Mouse (Mus musculus) lung, embryonic 15.5 days (tissue): ENCODE results near the gene Csnk1e. TPM values are rescaled to one million over a fixed set of nuclear protein-coding genes. Genes with fewer than 3 reads are reported as not detected.

Experiments used
- ATAC-seq: fragments of 200-750 bp; cut with Nextera tagmentation; 2 replicates; pipeline ENCODE4 v1.8.0; 2017; ENCODE audit warnings: moderate number of reproducible peaks, borderline replicate concordance; ENCODE audit not compliant: low FRiP score, low TSS enrichment; ENCODE audit errors: extremely low read depth
- H3K27ac ChIP-seq: fragments of 300-500 bp; sonication (generic); 2 replicates; pipeline ENCODE4 v1.5.1; 2015; ENCODE audit warnings: moderate library complexity, mild to moderate bottlenecking, inconsistent platforms
- H3K27me3 ChIP-seq: fragments of 300-500 bp; sonication (generic); 2 replicates; pipeline ENCODE4 v1.6.1; 2015; ENCODE audit warnings: inconsistent platforms
- H3K36me3 ChIP-seq: fragments of 300-500 bp; sonication (generic); 2 replicates; pipeline ENCODE4 v1.6.1; 2015; ENCODE audit warnings: inconsistent platforms
- H3K4me1 ChIP-seq: fragments of 300-500 bp; sonication (generic); 2 replicates; pipeline ENCODE4 v1.6.1; 2015; ENCODE audit warnings: inconsistent platforms
- H3K4me2 ChIP-seq: fragments of 300-500 bp; sonication (generic); 2 replicates; pipeline ENCODE4 v1.6.1; 2015; ENCODE audit warnings: inconsistent platforms, mild to moderate bottlenecking, moderate library complexity
- H3K4me3 ChIP-seq: fragments of 300-500 bp; sonication (generic); 2 replicates; pipeline ENCODE4 v1.5.1; 2015; ENCODE audit warnings: mild to moderate bottlenecking, inconsistent platforms
- H3K9ac ChIP-seq: fragments of 300-500 bp; sonication (generic); 2 replicates; pipeline ENCODE4 v1.6.1; 2015; ENCODE audit warnings: inconsistent platforms
- H3K9me3 ChIP-seq: fragments of 300-500 bp; sonication (generic); 2 replicates; pipeline ENCODE4 v1.6.1; 2016; ENCODE audit warnings: inconsistent platforms
- WGBS: fragments of 180-500 bp; shearing (Covaris S2); methylation state at CpG from one replicate; pipeline ENCODE4 v1.1.7; 2015; 5-methylcytosine and 5-hydroxymethylcytosine counted together
- microRNA counts: library from miRNA; unstranded; fragments of <30 nt; microRNA quantifications from one replicate; lab custom pipeline; 2016
- microRNA-seq: library from miRNA; unstranded; fragments of <30 nt; microRNA quantifications from one replicate; pipeline ENCODE4, GENCODE M21; 2016
- polyA plus RNA-seq: library from polyadenylated mRNA; unstranded; fragments of >200 nt; fragmentation: Nextera tagmentation; extraction: Ambion mirVana; gene quantifications from 2 replicates; pipeline ENCODE4 v1.2.1, GENCODE M21; 2015

Csnk1e gene
- polyA plus RNA-seq, 1 experiment from 2014 or later: 97.2 TPM

GRCm38 (mm10) chr15:79368861-79369440 lies 86.4 kb downstream of the Csnk1e start:
- peak overlapping the region; percentile 23 for H3K4me2 ChIP-seq
- no peaks in the 10 kb centered on the region for H3K27me3 ChIP-seq
- peaks cover 32% of the 10 kb centered on the region for H3K4me1 ChIP-seq
- peaks cover 53% of the 10 kb centered on the region for H3K36me3 ChIP-seq
- peak overlapping the region; percentile 2; the same call in 1 of the 2 replicates for H3K9ac ChIP-seq
- WGBS: 44% methylated on average over 8 of the region's 8 CpGs
- H3K27ac ChIP-seq: peak overlapping the region; percentile 91
- no peak overlapping the region for H3K4me3 ChIP-seq
- no peaks in the 10 kb centered on the region for H3K9me3 ChIP-seq
- ATAC-seq: peak; percentile 10; the same call in 1 of the 2 replicates

DNA sequence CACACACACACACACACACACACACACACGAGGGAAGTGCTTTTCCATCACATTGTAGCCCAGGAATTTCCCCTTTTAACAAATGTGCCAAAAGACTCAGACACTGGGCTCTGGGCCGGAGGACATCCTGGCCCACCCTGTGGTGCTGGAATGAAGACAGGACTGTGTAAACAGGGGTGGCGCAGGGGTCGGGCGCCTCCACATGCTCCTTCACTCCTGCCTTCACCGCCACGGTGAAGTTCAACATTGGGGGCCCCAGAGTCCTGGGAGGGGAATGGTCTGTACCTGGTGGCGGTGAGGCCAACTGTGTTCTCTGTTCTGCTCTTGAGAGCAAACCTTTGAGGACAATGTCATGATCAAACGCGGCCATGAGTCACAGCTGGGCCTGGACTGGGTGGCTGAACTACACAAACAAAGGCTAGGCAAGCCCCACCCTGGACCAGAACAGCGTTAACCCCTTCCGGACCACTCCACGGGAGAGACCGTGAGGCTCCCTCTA lies 87.0 kb downstream of the Csnk1e start:
- Histone ChIP-seq H3K27ac (peak overlapping the region; percentile 91), H3K4me2 (peak overlapping the region; percentile 23), H3K36me3 (peaks cover 52% of the 10 kb centered on the region), H3K27me3 (no peaks in the 10 kb centered on the region), H3K4me3 (no peak overlapping the region), H3K4me1 (peaks cover 32% of the 10 kb centered on the region), H3K9me3 (no peaks in the 10 kb centered on the region), H3K9ac (peak overlapping the region; percentile 2; the same call in 1 of the 2 replicates)
- ATAC-seq: peak; percentile 87
- WGBS: 11% methylated on average over 14 of the region's 14 CpGs

MicroRNA genes within 50 kb of the gene (microRNA counts, 519-probe panel; counts per million panel counts)
- microRNA mmu-miR-1943 (lab: Ali Mortazavi, UCI): 2,510 counts per million, percentile 52 among the panel's probes with 10 or more counts

Small RNAs within 50 kb of the gene (microRNA-seq; reads per million reads assigned to microRNA genes)
- gene Gm44302 (not detected), gene Mir1943 (2.8 reads per million, percentile 10 among the genes with 10 or more reads in this experiment)

Other genes starting within 250 kb of the Csnk1e start
- 35.1 and 42.8 TPM in 2 replicates for gene Pick1, start 226.4 kb downstream of the Csnk1e start, polyA plus RNA-seq
- gene Gm49486, start 226.2 kb downstream of the Csnk1e start, polyA plus RNA-seq: 0.31 and 0.46 TPM in 2 replicates
- 0.21 and 0.24 TPM in 2 replicates for gene Slc16a8, start 200.8 kb downstream of the Csnk1e start, polyA plus RNA-seq
- 3.1 and 4.4 TPM in 2 replicates for gene Baiap2l2, start 170.0 kb downstream of the Csnk1e start, polyA plus RNA-seq
- gene Pla2g6, start 127.2 kb downstream of the Csnk1e start, polyA plus RNA-seq: 19.1 and 20.2 TPM in 2 replicates
- 4.8 and 5.3 TPM in 2 replicates for gene Maff, start 108.9 kb downstream of the Csnk1e start, polyA plus RNA-seq
- 76.4 and 76.5 TPM in 2 replicates for gene Tmem184b, start 52.0 kb downstream of the Csnk1e start, polyA plus RNA-seq
- gene Kcnj4, start 49.7 kb upstream of the Csnk1e start, polyA plus RNA-seq: 0.09 TPM in 1 of 2 replicates, not detected in the other
- 89.6 and 91.0 TPM in 2 replicates for gene Kdelr3, start 60.8 kb upstream of the Csnk1e start, polyA plus RNA-seq
- gene Ddx17, start 91.2 kb upstream of the Csnk1e start, polyA plus RNA-seq: 48.3 and 53.9 TPM in 2 replicates
- gene Dmc1, start 149.5 kb upstream of the Csnk1e start, polyA plus RNA-seq: 3.3 TPM in 2 replicates
- 1.6 TPM in 2 replicates for gene Fam227a, start 203.4 kb upstream of the Csnk1e start, polyA plus RNA-seq
- 63.9 and 65.6 TPM in 2 replicates for gene Cby1, start 203.6 kb upstream of the Csnk1e start, polyA plus RNA-seq
- gene Tomm22, start 215.3 kb upstream of the Csnk1e start, polyA plus RNA-seq: 235 and 247 TPM in 2 replicates
- gene Josd1, start 232.4 kb upstream of the Csnk1e start, polyA plus RNA-seq: 21.1 and 21.2 TPM in 2 replicates
- gene Gtpbp1, start 235.3 kb upstream of the Csnk1e start, polyA plus RNA-seq: 34.4 and 35.1 TPM in 2 replicates